Mouse (Mus musculus): ENCODE measurements around the gene Rpa3.
A peak's percentile ranks its signal among the peaks of the same experiment; 100 is the strongest.

Gene Rpa3

DNA sequence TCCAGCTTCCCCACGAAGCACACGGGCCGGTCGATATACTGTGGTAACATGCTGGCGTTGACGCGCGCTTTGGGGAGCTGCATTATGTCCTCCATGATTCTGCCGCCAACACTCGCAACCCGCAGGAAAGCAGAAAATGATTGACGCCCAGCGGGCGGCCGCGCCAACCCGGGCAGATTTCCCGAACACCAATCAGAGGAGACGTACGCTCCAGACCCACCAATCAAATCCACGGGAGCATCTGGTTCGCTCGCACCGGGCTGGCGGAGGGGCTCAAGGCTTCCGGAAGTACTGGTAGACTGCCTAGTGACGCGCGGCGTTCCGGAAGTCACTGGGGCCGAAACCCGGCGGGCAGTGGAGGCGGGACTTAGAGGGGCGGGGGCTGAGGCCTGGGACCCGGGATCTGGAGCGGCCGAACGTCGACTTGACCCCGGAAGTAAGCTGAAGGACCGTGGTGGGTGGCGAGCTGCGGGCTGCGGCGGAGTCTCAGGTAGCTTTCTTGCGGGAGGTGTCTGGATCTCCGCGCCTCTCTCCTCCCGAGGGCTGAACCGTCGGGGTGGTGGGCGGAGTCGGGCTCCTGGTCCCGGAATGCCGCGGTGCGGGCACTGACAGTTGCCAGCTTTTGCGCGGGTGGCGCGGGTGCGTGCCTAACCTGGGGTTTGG lies at the start of gene Rpa3, which contains the start of the genes Umad1 and Gm45062:
Rpa3 (minus strand) TSS at position 170 of the 663 bp plus-strand sequence.
Umad1 (plus strand) TSS at position 285 of the 663 bp plus-strand sequence.
Gm45062 (plus strand) TSS at position 447 of the 663 bp plus-strand sequence.
- DNase-seq (ENCODE audit: low spot score) = peak; percentile 97

- DNase-seq (ENCODE audit: low spot score) = no peak
These were observed 49.2 kb upstream of the Rpa3 start for GRCm38 (mm10) chr6:8307878-8308775.

DNA sequence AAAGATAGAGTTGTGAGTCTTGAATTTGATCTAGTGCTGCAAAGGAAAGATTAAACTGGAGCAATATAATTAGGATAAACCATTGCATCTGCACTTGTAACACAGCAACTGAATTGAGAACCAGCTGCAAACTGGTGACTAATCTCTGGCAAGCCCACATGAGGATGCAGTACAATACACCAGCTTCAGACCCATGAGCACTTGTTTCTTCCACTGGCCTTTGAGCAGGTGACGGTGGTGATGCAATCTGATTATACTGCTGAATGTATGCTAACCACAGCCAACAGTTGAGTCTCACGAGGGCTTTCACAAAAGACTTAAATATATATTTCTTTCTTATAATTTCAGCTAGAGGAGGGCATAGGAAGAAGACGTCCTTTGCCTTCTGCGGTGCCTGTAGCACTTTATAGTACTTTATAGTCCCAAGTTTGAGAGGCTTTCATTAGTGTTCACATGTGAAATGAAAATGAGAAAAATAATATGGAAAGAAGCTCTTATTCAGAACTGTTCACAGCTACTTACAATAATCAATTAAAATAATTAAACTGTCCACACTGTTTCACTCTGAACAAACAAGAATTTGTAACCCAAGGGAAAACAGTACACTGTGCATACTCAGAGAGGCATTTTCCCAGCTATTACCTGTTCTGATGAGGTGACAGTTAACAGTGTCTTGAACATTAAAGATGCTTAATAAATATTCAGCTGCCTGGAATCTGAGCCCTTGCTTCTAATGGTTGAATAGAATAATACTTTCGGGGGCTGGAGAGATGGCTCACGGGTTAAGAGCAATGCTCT lies 40.3 kb upstream of the Rpa3 start:
- no peak for DNase-seq (ENCODE audit: low spot score)

DNA sequence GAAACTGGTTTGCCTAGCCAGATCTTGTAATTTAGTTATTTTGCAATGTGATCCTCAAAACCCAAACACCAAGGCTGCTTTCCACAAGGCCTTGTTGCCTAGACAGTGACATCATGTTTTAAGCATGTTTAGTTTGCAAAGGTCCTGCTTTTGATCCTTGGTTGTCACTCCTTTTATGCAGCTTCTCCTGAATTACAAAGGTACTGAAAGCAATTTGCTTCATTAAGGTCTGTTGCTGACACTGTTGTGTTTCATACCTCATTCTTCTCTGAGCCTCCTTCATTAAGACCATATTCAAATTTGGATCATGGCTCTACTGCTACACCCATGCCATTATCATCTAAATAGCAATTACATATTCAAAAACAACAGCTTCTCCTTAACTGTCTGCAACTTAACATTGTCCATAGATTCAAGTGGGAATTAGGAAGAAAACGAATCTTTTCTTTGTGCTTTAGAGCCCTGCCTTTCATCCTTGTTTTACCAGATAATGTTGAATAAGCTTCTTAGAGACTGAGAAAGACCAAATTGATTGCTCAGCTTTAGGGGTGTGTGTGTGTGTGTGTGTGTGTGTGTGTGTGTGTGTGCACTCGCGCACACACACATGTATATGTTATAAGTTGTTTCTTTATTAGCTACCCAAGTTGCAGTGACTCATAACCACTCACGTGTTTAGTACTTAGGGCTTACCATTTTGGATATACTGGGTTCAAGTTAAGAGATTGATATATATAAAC lies 35.2 kb upstream of the Rpa3 start:
- DNase-seq (ENCODE audit: low spot score) = no peak

DNA sequence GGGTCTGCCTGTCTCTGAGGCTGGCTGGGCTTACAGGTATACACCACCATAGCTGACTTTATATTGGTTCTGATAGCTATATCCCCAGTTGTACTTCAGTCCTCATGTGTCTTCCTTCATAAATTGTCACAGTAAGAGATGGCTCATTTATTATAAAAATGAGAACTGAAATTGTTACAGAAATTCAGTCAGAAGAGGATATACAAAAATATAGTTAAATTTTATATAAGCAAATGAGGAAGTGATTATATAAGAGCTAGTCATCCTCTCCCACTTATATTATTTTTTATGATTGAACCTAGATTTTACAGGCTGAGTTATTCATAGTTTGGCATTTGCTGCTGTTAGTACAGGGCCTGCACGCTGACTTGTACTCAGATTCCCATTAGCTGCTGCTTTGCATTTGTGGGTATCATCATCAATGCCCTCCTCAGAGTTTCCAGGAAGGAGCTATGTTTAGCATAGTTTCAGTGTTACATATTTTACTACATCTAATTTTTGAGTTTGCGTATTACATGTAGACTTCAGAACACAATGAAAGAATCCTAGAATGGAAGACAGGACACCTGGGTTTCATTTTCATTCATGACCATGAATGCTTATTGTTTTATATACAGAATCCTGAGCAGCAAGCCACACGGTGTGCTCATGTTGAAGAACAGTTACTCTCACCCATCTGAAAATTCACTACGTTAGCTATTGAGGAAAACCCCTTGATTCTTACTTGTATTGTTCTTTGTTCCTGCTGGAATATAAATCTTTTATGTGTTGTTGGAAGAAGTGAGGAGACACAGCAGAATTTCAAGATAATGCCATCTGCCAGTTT lies 30.0 kb upstream of the Rpa3 start:
- no peak for DNase-seq (ENCODE audit: low spot score)

DNA sequence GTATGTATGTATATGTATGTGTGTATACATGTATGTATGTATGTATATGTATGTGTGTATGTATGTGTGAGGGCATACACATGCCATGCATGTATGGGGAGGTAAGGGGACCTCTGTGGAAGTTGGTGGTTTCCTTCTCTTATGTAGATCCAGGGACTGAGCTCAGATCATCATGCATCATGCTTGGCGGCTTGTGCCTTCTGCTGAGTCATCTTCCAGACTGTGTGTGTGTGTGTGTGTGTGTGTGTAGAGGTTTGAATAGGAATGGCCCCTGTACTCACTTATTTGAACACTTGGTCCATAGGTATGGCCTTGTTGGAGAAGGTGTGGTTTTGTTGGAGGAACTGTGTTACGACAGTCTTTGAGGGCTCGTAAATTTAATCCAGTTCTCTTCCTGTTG lies 27.2 kb upstream of the Rpa3 start:
- no peak for DNase-seq (ENCODE audit: low spot score)

DNA sequence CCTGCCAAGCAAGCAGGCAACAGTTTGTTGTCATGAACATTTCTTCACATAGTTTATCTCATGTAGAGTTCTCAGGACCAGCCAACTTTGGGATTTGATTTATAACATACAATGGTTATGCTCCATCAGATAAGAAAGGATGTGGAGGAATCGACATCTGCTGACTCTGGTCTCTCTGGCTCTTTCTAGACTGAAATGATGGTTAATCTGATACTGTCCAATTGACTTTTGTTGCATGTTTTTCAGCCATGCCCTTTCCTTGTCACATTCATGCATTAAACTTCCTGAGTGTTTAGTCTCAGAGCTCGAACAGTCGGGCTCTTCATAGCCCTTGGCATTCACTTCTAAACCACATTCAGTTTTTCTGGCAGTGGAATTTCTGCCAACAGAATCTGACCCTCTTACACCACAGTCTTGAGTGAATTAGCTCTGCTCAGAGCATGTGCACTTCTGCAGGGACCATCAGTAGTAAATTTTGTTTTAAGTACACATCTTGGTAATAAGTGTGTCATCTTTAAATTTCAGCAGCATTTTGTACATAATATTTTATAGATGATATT lies 26.5 kb upstream of the Rpa3 start:
- DNase-seq (ENCODE audit: low spot score) = no peak

DNA sequence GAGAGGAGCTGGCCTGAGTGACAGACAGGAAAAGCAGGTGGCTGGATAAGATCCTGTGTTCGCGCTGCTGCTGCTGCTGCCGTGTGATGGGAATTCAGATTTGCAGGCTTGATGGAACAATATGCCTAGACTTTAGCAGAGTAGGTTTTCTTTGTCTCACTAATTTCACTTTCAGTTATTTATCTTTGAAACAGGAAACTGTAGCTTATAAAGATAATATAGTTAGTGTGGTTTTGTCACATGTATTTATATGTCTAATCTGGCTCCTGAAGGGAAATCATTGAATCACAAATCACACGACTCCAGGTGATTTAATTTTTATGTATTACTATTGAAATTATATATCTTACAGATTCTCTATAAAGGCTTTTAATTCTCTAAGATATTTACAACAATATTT lies 24.3 kb upstream of the Rpa3 start:
- DNase-seq (ENCODE audit: low spot score) = no peak

GRCm38 (mm10) chr6:8278426-8279002 lies 19.5 kb upstream of the Rpa3 start:
- peak; percentile 7 for DNase-seq (ENCODE audit: low spot score)

DNA sequence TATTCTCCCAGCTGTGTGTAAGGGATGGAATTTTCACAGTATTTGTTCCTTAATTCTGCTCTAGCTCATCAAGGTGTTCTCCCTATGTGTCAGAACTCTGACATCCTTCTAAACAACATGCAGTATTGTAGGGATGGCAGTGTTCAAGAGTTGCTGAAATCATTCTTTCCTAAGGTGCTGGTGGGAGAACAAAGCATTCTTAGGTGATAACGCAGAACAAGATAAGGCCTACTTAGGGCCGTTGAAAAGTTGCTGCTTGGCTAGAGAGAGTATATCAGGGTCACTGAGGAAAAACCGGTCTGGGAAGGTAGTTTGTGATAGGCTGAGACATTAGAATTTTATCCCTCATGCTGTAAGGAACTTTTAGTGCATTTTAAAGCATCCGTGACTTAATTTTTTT lies 17.5 kb upstream of the Rpa3 start:
- no peak for DNase-seq (ENCODE audit: low spot score)

- peak; percentile 66 for DNase-seq (ENCODE audit: low spot score)
These were observed 16.1 kb upstream of the Rpa3 start for GRCm38 (mm10) chr6:8275098-8275497.

- peak; percentile 36 for DNase-seq (ENCODE audit: low spot score)
These were observed 15.5 kb upstream of the Rpa3 start for GRCm38 (mm10) chr6:8274387-8275054.

GRCm38 (mm10) chr6:8271047-8271446 lies 12.1 kb upstream of the Rpa3 start:
- no peak for DNase-seq (ENCODE audit: low spot score)

- DNase-seq (ENCODE audit: low spot score) = no peak
These were observed 683 bp upstream of the Rpa3 start for GRCm38 (mm10) chr6:8259667-8260044.

DNA sequence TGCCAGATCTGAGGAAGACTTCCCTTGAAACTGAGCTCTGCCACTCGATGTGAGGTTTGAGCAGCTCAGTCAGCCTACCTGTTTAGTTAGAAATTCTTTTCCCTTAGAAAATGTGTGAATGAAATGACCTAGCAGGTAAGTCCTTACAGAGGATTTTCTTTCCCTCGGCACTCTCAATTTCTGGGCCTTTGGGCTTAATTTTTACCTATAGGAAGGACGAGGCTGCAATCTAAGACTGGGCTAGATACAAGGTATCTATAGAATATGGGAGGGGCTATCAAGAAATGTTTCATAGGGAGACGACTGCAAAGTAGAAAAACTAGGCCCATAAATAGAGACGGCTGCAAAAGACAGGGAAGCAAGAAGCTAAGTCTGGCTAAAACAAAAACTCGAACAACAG lies 657 bp downstream of the Rpa3 start:
- DNase-seq (ENCODE audit: low spot score) = no peak

DNA sequence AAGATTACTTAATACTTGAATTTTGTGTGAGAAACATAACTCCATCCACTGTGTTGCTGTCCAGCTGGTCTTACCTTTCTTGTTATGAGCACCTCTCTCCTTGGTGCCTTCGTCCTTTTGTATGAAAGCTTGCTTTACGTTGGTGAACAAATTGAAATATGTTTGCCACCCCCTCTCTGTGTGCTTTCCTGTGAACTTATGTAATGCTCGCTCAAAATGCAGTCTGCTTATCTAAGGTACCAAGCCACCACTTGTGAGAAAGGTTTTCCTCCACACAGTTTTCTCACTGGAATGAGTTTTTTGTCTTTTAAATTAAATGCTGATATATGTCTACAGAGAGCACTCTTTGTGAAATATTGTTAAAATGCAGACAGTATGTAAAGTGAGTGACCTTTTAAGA lies 30.4 kb downstream of the Rpa3 start:
- DNase-seq (ENCODE audit: low spot score) = no peak

DNA sequence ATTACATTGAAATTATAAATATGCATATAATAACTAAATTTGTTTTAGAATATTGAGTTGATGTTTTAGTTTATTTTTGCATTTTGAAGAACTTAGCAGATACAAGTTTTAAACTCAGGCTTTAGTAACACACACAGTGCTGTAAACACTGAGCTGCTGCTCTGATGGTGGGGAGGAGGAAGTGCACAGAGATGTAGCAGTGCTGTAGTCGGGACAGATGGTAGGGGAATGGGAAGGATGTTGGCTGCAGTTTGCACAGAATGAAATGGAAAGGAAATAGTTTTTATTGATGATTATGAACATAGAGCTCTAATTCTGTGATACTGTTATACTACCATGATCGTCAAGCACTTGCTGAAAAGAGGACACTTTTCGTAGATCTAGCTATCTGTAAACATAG lies 31.9 kb downstream of the Rpa3 start:
- DNase-seq (ENCODE audit: low spot score) = no peak

DNA sequence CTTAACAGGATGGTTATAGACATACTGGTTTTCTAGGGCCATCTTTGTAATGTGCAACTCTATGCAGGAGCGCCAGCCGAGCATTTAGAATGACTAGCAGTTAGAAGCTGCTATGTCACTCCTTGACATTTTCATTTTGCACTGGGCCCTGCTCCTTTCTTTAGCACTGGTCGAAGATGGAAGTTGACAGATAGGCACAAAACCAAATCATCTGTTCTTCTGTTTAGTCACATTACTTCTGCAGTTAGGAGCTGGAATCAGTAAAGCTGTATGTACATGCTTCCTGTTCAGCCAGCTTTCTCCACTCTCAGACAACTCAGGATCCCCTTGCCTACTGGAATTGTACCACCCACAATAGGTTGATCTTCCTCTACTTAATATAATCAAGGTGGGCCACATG lies 48.3 kb downstream of the Rpa3 start:
- DNase-seq (ENCODE audit: low spot score) = no peak

- no peak for DNase-seq (ENCODE audit: low spot score)
These were observed 49.1 kb downstream of the Rpa3 start for GRCm38 (mm10) chr6:8209866-8210186.
